Mouse (Mus musculus): ENCODE results near the gene Slco3a1. TPM values are rescaled to one million over a fixed set of nuclear protein-coding genes. Genes with fewer than 3 reads are reported as not detected.

The Slco3a1 gene
- 14.3 and 14.8 TPM in 2 replicates for polyA plus RNA-seq (2016; fragmentation: Nextera tagmentation; extraction: Ambion mirVana)

GRCm38 (mm10) chr7:74554608-74555311 lies at the start of gene Slco3a1:
TSS of gene Slco3a1 (minus strand) at chr7:74554780.
- H3K4me3 ChIP-seq, result peak within 1 kb of the TSS; percentile 76
- peak within 1 kb of the TSS; percentile 80 for H3K4me2 ChIP-seq (replicated peaks)
- WGBS, result 1% methylated on average over 53 of the region's 66 CpGs
- peaks cover 43% of the 10 kb centered on the region for H3K27me3 ChIP-seq
- peak within 1 kb of the TSS; percentile 87 for H3K27ac ChIP-seq (replicated peaks)
- peak within 1 kb of the TSS; percentile 87 for H3K9ac ChIP-seq (replicated peaks)
- peak; percentile 88 for ATAC-seq (ENCODE audit: low FRiP score, low read depth)
- H3K9me3 ChIP-seq, result no peaks in the 10 kb centered on the region
- no peaks in the 10 kb centered on the region for H3K36me3 ChIP-seq
- peaks cover 11% of the 10 kb centered on the region for H3K4me1 ChIP-seq

GRCm38 (mm10) chr7:74600996-74601395 lies 46.4 kb upstream of the Slco3a1 start:
- Histone ChIP-seq H3K27me3 (no peaks in the 10 kb centered on the region), H3K36me3 (no peaks in the 10 kb centered on the region), H3K27ac (replicated peaks) (no peak overlapping the region), H3K9ac (replicated peaks) (no peak overlapping the region), H3K4me2 (replicated peaks) (no peak overlapping the region), H3K4me1 (no peaks in the 10 kb centered on the region), H3K4me3 (no peak overlapping the region), H3K9me3 (no peaks in the 10 kb centered on the region)
- WGBS, result 96% methylated on average over 5 of the region's 5 CpGs
- no peak for ATAC-seq (ENCODE audit: low FRiP score, low read depth)

GRCm38 (mm10) chr7:74579411-74579810 lies 24.8 kb upstream of the Slco3a1 start:
- H3K27ac ChIP-seq (replicated peaks), result no peak overlapping the region
- ATAC-seq (ENCODE audit: low FRiP score, low read depth), result no peak
- 65% methylated on average over 1 of the region's 1 CpGs for WGBS

GRCm38 (mm10) chr7:74575678-74576077 lies 21.1 kb upstream of the Slco3a1 start:
- ATAC-seq (ENCODE audit: low FRiP score, low read depth), result no peak
- Histone ChIP-seq H3K4me2 (replicated peaks) (no peak overlapping the region), H3K9me3 (no peaks in the 10 kb centered on the region), H3K4me3 (no peak overlapping the region), H3K4me1 (0 out of 2 replicates have a peak, but pooled peaks cover 2% of the 10 kb centered on the region), H3K27me3 (peaks cover 38% of the 10 kb centered on the region), H3K36me3 (no peaks in the 10 kb centered on the region), H3K9ac (replicated peaks) (no peak overlapping the region), H3K27ac (replicated peaks) (no peak overlapping the region)
- WGBS, result 77% methylated on average over 3 of the region's 3 CpGs

More at GRCm38 (mm10) chr7:74579411-74579810, 24.8 kb upstream of the Slco3a1 start:
- H3K27me3 ChIP-seq, result peaks cover 46% of the 10 kb centered on the region
- H3K9me3 ChIP-seq, result no peaks in the 10 kb centered on the region
- no peaks in the 10 kb centered on the region for H3K36me3 ChIP-seq
- H3K9ac ChIP-seq (replicated peaks), result no peak overlapping the region
- H3K4me3 ChIP-seq, result no peak overlapping the region
- H3K4me2 ChIP-seq (replicated peaks), result no peak overlapping the region
- H3K4me1 ChIP-seq, result 0 out of 2 replicates have a peak, but pooled peaks cover 2% of the 10 kb centered on the region

GRCm38 (mm10) chr7:74555416-74555815 lies 836 bp upstream of the Slco3a1 start:
- H3K4me1 ChIP-seq, result peaks cover 11% of the 10 kb centered on the region
- no peaks in the 10 kb centered on the region for H3K9me3 ChIP-seq
- 0 out of 2 replicates have a peak overlapping the region, but pooled peaks have one; percentile 87 for H3K9ac ChIP-seq (replicated peaks)
- peak overlapping the region; percentile 80 for H3K4me2 ChIP-seq (replicated peaks)
- 13% methylated on average over 6 of the region's 6 CpGs for WGBS
- H3K36me3 ChIP-seq, result no peaks in the 10 kb centered on the region
- peak; percentile 28 for ATAC-seq (ENCODE audit: low FRiP score, low read depth)
- H3K27ac ChIP-seq (replicated peaks), result peak overlapping the region; percentile 87; the same call in 1 of the 2 replicates
- H3K4me3 ChIP-seq, result peak overlapping the region; percentile 76
- peaks cover 43% of the 10 kb centered on the region for H3K27me3 ChIP-seq

GRCm38 (mm10) chr7:74554041-74554561 lies 479 bp downstream of the Slco3a1 start:
- Histone ChIP-seq H3K36me3 (no peaks in the 10 kb centered on the region), H3K27me3 (peaks cover 43% of the 10 kb centered on the region), H3K4me1 (peaks cover 11% of the 10 kb centered on the region), H3K9ac (replicated peaks) (peak overlapping the region; percentile 87), H3K4me2 (replicated peaks) (peak overlapping the region; percentile 80), H3K9me3 (no peaks in the 10 kb centered on the region), H3K4me3 (peak overlapping the region; percentile 76), H3K27ac (replicated peaks) (peak overlapping the region; percentile 87)
- WGBS, result 0% methylated on average over 46 of the region's 46 CpGs
- ATAC-seq (ENCODE audit: low FRiP score, low read depth), result peak; percentile 68

GRCm38 (mm10) chr7:74553111-74553650 lies 1.4 kb downstream of the Slco3a1 start:
- WGBS, result 53% methylated on average over 8 of the region's 8 CpGs
- H3K27ac ChIP-seq (replicated peaks), result no peak overlapping the region
- peaks cover 43% of the 10 kb centered on the region for H3K27me3 ChIP-seq
- peak overlapping the region; percentile 76 for H3K4me3 ChIP-seq
- H3K9ac ChIP-seq (replicated peaks), result no peak overlapping the region; the same call in 1 of the 2 replicates
- H3K36me3 ChIP-seq, result no peaks in the 10 kb centered on the region
- H3K4me1 ChIP-seq, result peaks cover 11% of the 10 kb centered on the region
- H3K9me3 ChIP-seq, result no peaks in the 10 kb centered on the region
- H3K4me2 ChIP-seq (replicated peaks), result peak overlapping the region; percentile 80
- ATAC-seq (ENCODE audit: low FRiP score, low read depth), result no peak

- ATAC-seq (ENCODE audit: low FRiP score, low read depth), result no peak
- Histone ChIP-seq H3K9me3 (no peaks in the 10 kb centered on the region), H3K4me2 (replicated peaks) (peak overlapping the region; percentile 80), H3K27me3 (peaks cover 43% of the 10 kb centered on the region), H3K9ac (replicated peaks) (no peak overlapping the region), H3K4me1 (peaks cover 11% of the 10 kb centered on the region), H3K27ac (replicated peaks) (no peak overlapping the region), H3K36me3 (no peaks in the 10 kb centered on the region), H3K4me3 (peak overlapping the region; percentile 76)
- 63% methylated on average over 4 of the region's 4 CpGs for WGBS
These were observed 2.0 kb downstream of the Slco3a1 start for GRCm38 (mm10) chr7:74552546-74552945.

- ATAC-seq (ENCODE audit: low FRiP score, low read depth), result no peak
- Histone ChIP-seq H3K9ac (replicated peaks) (no peak overlapping the region), H3K4me2 (replicated peaks) (peak overlapping the region; percentile 80), H3K27me3 (peaks cover 42% of the 10 kb centered on the region), H3K4me3 (peak overlapping the region; percentile 76), H3K36me3 (no peaks in the 10 kb centered on the region), H3K9me3 (no peaks in the 10 kb centered on the region), H3K27ac (replicated peaks) (no peak overlapping the region), H3K4me1 (peaks cover 11% of the 10 kb centered on the region)
- 14% methylated on average over 2 of the region's 2 CpGs for WGBS
These were observed 2.6 kb downstream of the Slco3a1 start for GRCm38 (mm10) chr7:74552000-74552358.

GRCm38 (mm10) chr7:74551338-74551999 lies 3.1 kb downstream of the Slco3a1 start:
- 80% methylated on average over 9 of the region's 9 CpGs for WGBS
- H3K36me3 ChIP-seq, result no peaks in the 10 kb centered on the region
- H3K4me2 ChIP-seq (replicated peaks), result peak overlapping the region; percentile 80
- no peak for ATAC-seq (ENCODE audit: low FRiP score, low read depth)
- H3K9ac ChIP-seq (replicated peaks), result no peak overlapping the region
- H3K4me1 ChIP-seq, result peaks cover 11% of the 10 kb centered on the region
- H3K9me3 ChIP-seq, result no peaks in the 10 kb centered on the region
- peaks cover 37% of the 10 kb centered on the region for H3K27me3 ChIP-seq
- no peak overlapping the region for H3K27ac ChIP-seq (replicated peaks)
- H3K4me3 ChIP-seq, result no peak overlapping the region

- no peak overlapping the region for H3K4me3 ChIP-seq
- 29% methylated on average over 6 of the region's 6 CpGs for WGBS
- no peaks in the 10 kb centered on the region for H3K9me3 ChIP-seq
- H3K4me2 ChIP-seq (replicated peaks), result no peak overlapping the region
- no peak overlapping the region for H3K9ac ChIP-seq (replicated peaks)
- H3K4me1 ChIP-seq, result peaks cover 5% of the 10 kb centered on the region
- H3K36me3 ChIP-seq, result no peaks in the 10 kb centered on the region
- peaks cover 28% of the 10 kb centered on the region for H3K27me3 ChIP-seq
- no peak overlapping the region for H3K27ac ChIP-seq (replicated peaks)
- no peak for ATAC-seq (ENCODE audit: low FRiP score, low read depth)
These were observed 4.9 kb downstream of the Slco3a1 start for GRCm38 (mm10) chr7:74549686-74550085.

Data from midbrain, embryonic 12.5 days (tissue).